ENCODE assay signal across 12 mouse cellular contexts in genomic region chr9:57803839-57804238, GRCm38 (mm10). TPM values are rescaled to one million over a fixed set of nuclear protein-coding genes. Genes with fewer than 3 reads are reported as not detected.
DNase-seq lines count a peak whose midpoint lies in the region; ATAC-seq and TF ChIP-seq lines count a peak whose summit lies in the region.
"Had no signal": no experiment of that assay in that cellular context is flagged by ENCODE, and none has a peak within 500 bp of the region (broad histone marks: within the 10 kb centered on the region; RNA-seq: fewer than 3 reads in every experiment).

No protein-coding gene starts in this region.

- H3K4me2 ChIP-seq in heart, postnatal 0 days (ENCODE audit: low read depth, low read length), result no peak overlapping the region
- no peak overlapping the region for H3K4me2 ChIP-seq in neural tube, embryonic 14.5 days (ENCODE audit: low read depth, low read length)
- no peak overlapping the region for H3K4me2 ChIP-seq in lung, embryonic 16.5 days (ENCODE audit: low read depth, low read length)

- no peak for DNase-seq in heart, postnatal 0 days (ENCODE audit: low spot score)
- no peak for DNase-seq in heart, postnatal 4 days
- DNase-seq in neural tube, embryonic 10.5 days (ENCODE audit: extremely low spot score, low spot score), result no peak
- DNase-seq in yolk sac, embryonic 10.5 days (ENCODE audit: low spot score), result peak; percentile 30
- no peak for DNase-seq in urinary bladder, postnatal 4 days (ENCODE audit: low spot score in 2 of 2)
- DNase-seq in adrenal gland, postnatal 4 days (ENCODE audit: low spot score in 2 of 2), result no peak
- DNase-seq: adrenal gland, postnatal 25 days; cerebellum, adult 11-12 months; forebrain, postnatal 0 days had no signal

- ATAC-seq in heart, postnatal 0 days (ENCODE audit: insufficient read depth, low read depth), result 0 out of 2 replicates have a peak, but pooled peaks have one; percentile 12
- no peak for ATAC-seq in neural tube, embryonic 14.5 days (ENCODE audit: low read depth)
- ATAC-seq in lung, embryonic 16.5 days (ENCODE audit: low read depth), result peak; percentile 55
- ATAC-seq: forebrain, postnatal 0 days had no signal

- no peak overlapping the region for H3K9ac ChIP-seq in heart, postnatal 0 days (replicated peaks; ENCODE audit: low read depth, low read length)
- H3K9ac ChIP-seq in neural tube, embryonic 14.5 days (replicated peaks; ENCODE audit: low read depth, low read length), result no peak overlapping the region
- H3K9ac ChIP-seq in lung, embryonic 16.5 days (ENCODE audit: low read length), result no peak overlapping the region
- H3K9ac ChIP-seq: forebrain, postnatal 0 days had no signal

- no peak overlapping the region for H3K4me3 ChIP-seq in heart, postnatal 0 days (ENCODE audit: low read depth, low read length)
- no peak overlapping the region for H3K4me3 ChIP-seq in neural tube, embryonic 14.5 days (ENCODE audit: low read depth, low read length)
- H3K4me3 ChIP-seq in lung, embryonic 16.5 days (ENCODE audit: low read length), result no peak overlapping the region

- TF ChIP-seq CTCF in heart, postnatal 0 days (IDR thresholded peaks at IDR 0.05; ENCODE audit: low read depth), result no peak

- no peaks in the 10 kb centered on the region; the same call in 1 of the 2 replicates for H3K36me3 ChIP-seq in heart, postnatal 0 days (replicated peaks; ENCODE audit: control insufficient read depth, insufficient read depth, low read length)
- no peaks in the 10 kb centered on the region for H3K36me3 ChIP-seq in neural tube, embryonic 14.5 days (ENCODE audit: control insufficient read depth, insufficient read depth, low read length)
- no peaks in the 10 kb centered on the region for H3K36me3 ChIP-seq in lung, embryonic 16.5 days (ENCODE audit: control insufficient read depth, insufficient read depth, low read length)

- no peaks in the 10 kb centered on the region for H3K27me3 ChIP-seq in heart, postnatal 0 days (ENCODE audit: control insufficient read depth, insufficient read depth, low read length)
- H3K27me3 ChIP-seq in neural tube, embryonic 14.5 days (ENCODE audit: control insufficient read depth, insufficient read depth, low read length), result no peaks in the 10 kb centered on the region
- H3K27me3 ChIP-seq in lung, embryonic 16.5 days (ENCODE audit: control insufficient read depth, insufficient read depth, low read depth, low read length), result no peaks in the 10 kb centered on the region

- H3K27ac ChIP-seq in heart, postnatal 0 days (ENCODE audit: low read depth), result 0 out of 2 replicates have a peak overlapping the region, but pooled peaks have one; percentile 3
- peak overlapping the region; percentile 12; the same call in 1 of the 2 replicates for H3K27ac ChIP-seq in neural tube, embryonic 14.5 days (ENCODE audit: low read depth, low read length)
- H3K27ac ChIP-seq in lung, embryonic 16.5 days (ENCODE audit: low read length), result 0 out of 2 replicates have a peak overlapping the region, but pooled peaks have one; percentile 45
- H3K27ac ChIP-seq: kidney, postnatal 0 days had no signal

- H3K4me1 ChIP-seq in heart, postnatal 0 days (ENCODE audit: control insufficient read depth, insufficient read depth), result peaks cover 48% of the 10 kb centered on the region
- peaks cover 16% of the 10 kb centered on the region for H3K4me1 ChIP-seq in neural tube, embryonic 14.5 days (ENCODE audit: control insufficient read depth, insufficient read depth, low read length)
- H3K4me1 ChIP-seq in lung, embryonic 16.5 days (replicated peaks; ENCODE audit: control insufficient read depth, insufficient read depth, low read length), result peaks cover 12% of the 10 kb centered on the region

- no peak for TF ChIP-seq EP300 in heart, postnatal 0 days (IDR thresholded peaks at IDR 0.05; ENCODE audit: low read depth)

- 24% methylated on average over 4 of the region's 4 CpGs for whole genome bisulfite sequencing in heart, postnatal 0 days
- 11% methylated on average over 4 of the region's 4 CpGs for WGBS in neural tube, embryonic 14.5 days
- WGBS in lung, embryonic 16.5 days, result 12% methylated on average over 4 of the region's 4 CpGs

- no peaks in the 10 kb centered on the region for H3K9me3 ChIP-seq in heart, postnatal 0 days (replicated peaks; ENCODE audit: control insufficient read depth, low read length)
- no peaks in the 10 kb centered on the region for H3K9me3 ChIP-seq in neural tube, embryonic 14.5 days (ENCODE audit: control insufficient read depth, low read length)
- H3K9me3 ChIP-seq in lung, embryonic 16.5 days (ENCODE audit: control insufficient read depth, low read length), result no peaks in the 10 kb centered on the region

RNA-seq across cellular contexts. Expression of gene Arid3b, which starts 32.8 kb away (rescaled TPM):
- total RNA-seq in heart, postnatal 0 days (2014; rRNA removed; ENCODE audit: low replicate concordance), result 7.3 and 11.1 TPM in 2 replicates
- 4.4 and 5.2 TPM in 2 replicates for polyA plus RNA-seq in heart, postnatal 0 days (2015; fragmentation: Nextera tagmentation; extraction: Ambion mirVana)
- 1 to 10 TPM; 8.5 to 9.5 TPM for total RNA-seq in heart, postnatal 4 days (2021)
- polyA plus RNA-seq in neural tube, embryonic 14.5 days (2014; fragmentation: Nextera tagmentation; extraction: Ambion mirVana), result 6.3 and 7.3 TPM in 2 replicates
- polyA plus RNA-seq in lung, embryonic 16.5 days (2015; fragmentation: Nextera tagmentation; extraction: Ambion mirVana), result 4.3 and 4.9 TPM in 2 replicates
- total RNA-seq in adrenal gland, postnatal 4 days (2021), result 1 to 10 TPM; 4.1 to 6.3 TPM

RNA-seq across cellular contexts. Expression of gene Clk3, which starts 38.2 kb away (rescaled TPM):
- 27.5 and 40.8 TPM in 2 replicates for total RNA-seq in heart, postnatal 0 days (2014; rRNA removed; ENCODE audit: low replicate concordance)
- polyA plus RNA-seq in heart, postnatal 0 days (2015; fragmentation: Nextera tagmentation; extraction: Ambion mirVana), result 31.9 and 34.8 TPM in 2 replicates
- 10 to 100 TPM; 43.5 to 49.1 TPM for total RNA-seq in heart, postnatal 4 days (2021)
- 58.5 and 64.6 TPM in 2 replicates for polyA plus RNA-seq in neural tube, embryonic 14.5 days (2014; fragmentation: Nextera tagmentation; extraction: Ambion mirVana)
- polyA plus RNA-seq in lung, embryonic 16.5 days (2015; fragmentation: Nextera tagmentation; extraction: Ambion mirVana), result 76.6 and 89.5 TPM in 2 replicates
- 10 to 100 TPM; 72.6 to 82.5 TPM for total RNA-seq in adrenal gland, postnatal 4 days (2021)
